Mouse (Mus musculus): ENCODE measurements around the gene Ggt1. TPM values are rescaled to one million over a fixed set of nuclear protein-coding genes. Genes with fewer than 3 reads are reported as not detected.

Gene Ggt1
- 3.1 and 3.8 TPM in 2 replicates for polyA plus RNA-seq (2014; fragmentation: Nextera tagmentation; extraction: Ambion mirVana)

- peak within 1 kb of the TSS; percentile 97 for H3K4me2 ChIP-seq (replicated peaks; ENCODE audit: low read depth, low read length)
- no peak within 1 kb of the TSS for H3K27ac ChIP-seq (ENCODE audit: low read length)
- 58% methylated on average over 10 of the region's 10 CpGs for WGBS
- no peak for ATAC-seq (ENCODE audit: insufficient number of reproducible peaks, insufficient read depth, low FRiP score, low read depth)
- H3K9me3 ChIP-seq (ENCODE audit: control insufficient read depth, low read depth, low read length): no peaks in the 10 kb centered on the region
- H3K4me1 ChIP-seq (ENCODE audit: control insufficient read depth, insufficient read depth, low read length): peaks cover 6% of the 10 kb centered on the region; the same call in 1 of the 2 replicates
- H3K36me3 ChIP-seq (ENCODE audit: control insufficient read depth, insufficient read depth, low read length): no peaks in the 10 kb centered on the region
- H3K9ac ChIP-seq (replicated peaks; ENCODE audit: low read depth, low read length): no peak within 1 kb of the TSS
- H3K4me3 ChIP-seq (ENCODE audit: low read depth, low read length): peak within 1 kb of the TSS; percentile 49
- H3K27me3 ChIP-seq (ENCODE audit: control insufficient read depth, insufficient read depth, low read length): peaks cover 17% of the 10 kb centered on the region; the same call in 1 of the 2 replicates
Observed at GRCm38 (mm10) chr10:75561071-75561654, at the start of gene Ggt1. Ggt1 (plus strand) TSS chr10:75561604.

DNA sequence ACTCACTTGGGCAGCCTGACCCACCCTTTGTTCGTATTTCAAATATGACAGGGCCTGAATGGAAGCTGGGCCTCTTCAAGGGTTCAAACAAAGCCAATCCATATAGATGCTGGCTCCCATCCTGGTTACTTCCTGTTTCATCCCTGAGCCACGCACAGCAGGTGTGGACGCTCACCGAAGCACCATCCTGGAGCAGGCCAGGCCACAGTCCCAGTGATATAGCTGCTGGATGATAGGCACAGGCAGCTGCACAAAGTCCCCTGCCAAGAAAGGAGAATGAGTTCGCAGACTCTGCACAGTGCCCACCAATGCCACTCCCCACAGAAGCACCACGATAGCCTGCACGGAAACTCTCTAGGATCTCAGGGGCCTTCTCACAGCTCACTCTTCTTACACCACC is 49.5 kb upstream of the Ggt1 start:
- WGBS: 92% methylated on average over 7 of the region's 7 CpGs
- H3K4me3 ChIP-seq (ENCODE audit: low read depth, low read length): no peak overlapping the region
- no peak overlapping the region for H3K9ac ChIP-seq (replicated peaks; ENCODE audit: low read depth, low read length)
- peaks cover 12% of the 10 kb centered on the region for H3K4me1 ChIP-seq (ENCODE audit: control insufficient read depth, insufficient read depth, low read length)
- ATAC-seq (ENCODE audit: insufficient number of reproducible peaks, insufficient read depth, low FRiP score, low read depth): no peak
- no peak overlapping the region for H3K27ac ChIP-seq (ENCODE audit: low read length)
- no peaks in the 10 kb centered on the region for H3K9me3 ChIP-seq (ENCODE audit: control insufficient read depth, low read depth, low read length)
- no peaks in the 10 kb centered on the region for H3K27me3 ChIP-seq (ENCODE audit: control insufficient read depth, insufficient read depth, low read length)
- H3K4me2 ChIP-seq (replicated peaks; ENCODE audit: low read depth, low read length): no peak overlapping the region
- peaks cover 32% of the 10 kb centered on the region for H3K36me3 ChIP-seq (ENCODE audit: control insufficient read depth, insufficient read depth, low read length)

DNA sequence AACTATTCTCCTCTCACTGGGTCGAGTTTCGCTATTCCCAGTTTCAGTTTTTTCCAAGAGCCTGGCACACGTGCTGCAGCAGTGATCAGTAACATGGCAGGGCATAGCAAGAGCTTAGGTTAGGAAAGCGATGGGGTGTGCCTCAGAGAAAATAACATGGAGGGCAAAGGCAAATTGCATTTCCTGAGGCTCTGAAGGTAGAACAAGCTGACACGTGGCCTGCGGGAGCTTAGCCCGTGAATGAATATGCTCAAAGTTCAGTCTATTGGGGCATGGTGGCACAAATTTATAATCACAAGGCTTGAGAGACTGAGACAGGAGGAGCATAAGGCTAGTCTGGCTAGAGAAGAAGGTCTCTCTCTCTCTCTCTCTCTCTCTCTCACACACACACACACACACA is 48.6 kb upstream of the Ggt1 start:
- Histone ChIP-seq H3K36me3 (ENCODE audit: control insufficient read depth, insufficient read depth, low read length) (peaks cover 28% of the 10 kb centered on the region), H3K4me2 (replicated peaks; ENCODE audit: low read depth, low read length) (no peak overlapping the region), H3K9ac (replicated peaks; ENCODE audit: low read depth, low read length) (no peak overlapping the region), H3K9me3 (ENCODE audit: control insufficient read depth, low read depth, low read length) (no peaks in the 10 kb centered on the region), H3K4me1 (ENCODE audit: control insufficient read depth, insufficient read depth, low read length) (peaks cover 12% of the 10 kb centered on the region), H3K4me3 (ENCODE audit: low read depth, low read length) (no peak overlapping the region), H3K27ac (ENCODE audit: low read length) (no peak overlapping the region), H3K27me3 (ENCODE audit: control insufficient read depth, insufficient read depth, low read length) (no peaks in the 10 kb centered on the region)
- no peak for ATAC-seq (ENCODE audit: insufficient number of reproducible peaks, insufficient read depth, low FRiP score, low read depth)
- 89% methylated on average over 7 of the region's 7 CpGs for WGBS

- Histone ChIP-seq H3K4me2 (replicated peaks; ENCODE audit: low read depth, low read length) (no peak overlapping the region), H3K36me3 (ENCODE audit: control insufficient read depth, insufficient read depth, low read length) (peaks cover 23% of the 10 kb centered on the region), H3K9ac (replicated peaks; ENCODE audit: low read depth, low read length) (no peak overlapping the region), H3K9me3 (ENCODE audit: control insufficient read depth, low read depth, low read length) (no peaks in the 10 kb centered on the region), H3K27ac (ENCODE audit: low read length) (no peak overlapping the region), H3K4me3 (ENCODE audit: low read depth, low read length) (no peak overlapping the region), H3K27me3 (ENCODE audit: control insufficient read depth, insufficient read depth, low read length) (no peaks in the 10 kb centered on the region), H3K4me1 (ENCODE audit: control insufficient read depth, insufficient read depth, low read length) (peaks cover 12% of the 10 kb centered on the region)
- WGBS: 88% methylated on average over 8 of the region's 8 CpGs
- no peak for ATAC-seq (ENCODE audit: insufficient number of reproducible peaks, insufficient read depth, low FRiP score, low read depth)
Observed at GRCm38 (mm10) chr10:75513306-75514067, 47.9 kb upstream of the Ggt1 start.

- no peaks in the 10 kb centered on the region for H3K9me3 ChIP-seq (ENCODE audit: control insufficient read depth, low read depth, low read length)
- H3K4me3 ChIP-seq (ENCODE audit: low read depth, low read length): no peak overlapping the region
- 79% methylated on average over 7 of the region's 7 CpGs for WGBS
- no peak overlapping the region for H3K9ac ChIP-seq (replicated peaks; ENCODE audit: low read depth, low read length)
- H3K4me1 ChIP-seq (ENCODE audit: control insufficient read depth, insufficient read depth, low read length): peaks cover 18% of the 10 kb centered on the region
- H3K4me2 ChIP-seq (replicated peaks; ENCODE audit: low read depth, low read length): no peak overlapping the region
- H3K36me3 ChIP-seq (ENCODE audit: control insufficient read depth, insufficient read depth, low read length): peaks cover 16% of the 10 kb centered on the region
- no peaks in the 10 kb centered on the region for H3K27me3 ChIP-seq (ENCODE audit: control insufficient read depth, insufficient read depth, low read length)
- no peak overlapping the region for H3K27ac ChIP-seq (ENCODE audit: low read length)
- ATAC-seq (ENCODE audit: insufficient number of reproducible peaks, insufficient read depth, low FRiP score, low read depth): no peak
Observed at GRCm38 (mm10) chr10:75514361-75514760, 47.0 kb upstream of the Ggt1 start.

DNA sequence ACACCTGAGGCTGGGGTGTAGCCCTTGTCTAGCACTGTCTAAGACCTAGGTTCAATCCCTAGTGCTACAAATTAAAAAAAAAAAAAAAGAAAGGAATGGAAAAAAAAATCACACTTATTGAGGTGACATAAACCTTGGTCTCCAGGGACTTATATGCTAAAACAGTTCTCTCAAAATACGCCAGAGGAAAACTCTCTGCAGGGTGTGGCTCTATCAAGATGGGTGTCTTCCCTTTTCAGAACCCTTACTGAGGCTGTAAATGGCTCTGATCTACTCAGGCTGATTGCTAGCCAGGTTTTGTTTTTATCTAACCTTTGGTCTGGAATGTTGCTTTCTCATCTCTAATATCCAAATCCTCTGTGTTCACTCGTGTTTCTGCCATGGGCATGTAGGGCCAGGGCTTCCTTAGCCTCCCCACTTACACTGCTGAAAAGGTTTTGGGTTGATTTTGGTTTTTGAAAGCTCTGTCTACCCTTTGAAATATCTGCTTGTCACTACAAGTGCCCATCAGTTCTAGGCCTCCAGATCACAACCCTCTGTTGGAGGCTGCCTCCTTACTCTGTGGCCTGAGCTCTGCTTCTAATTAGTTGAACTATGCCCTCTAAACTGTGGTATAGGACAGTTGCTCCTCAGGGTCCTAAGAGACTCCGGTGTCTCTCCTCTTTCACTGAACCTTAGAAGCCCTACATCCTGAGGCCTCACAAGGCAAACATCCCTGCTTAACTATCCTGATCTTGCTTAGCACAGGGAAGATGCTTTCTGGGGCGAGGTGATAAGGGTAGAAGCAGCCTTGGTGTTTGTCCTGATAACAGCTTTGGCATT is 46.0 kb upstream of the Ggt1 start:
- H3K4me2 ChIP-seq (replicated peaks; ENCODE audit: low read depth, low read length): peak overlapping the region; percentile 67; the same call in 1 of the 2 replicates
- no peak for ATAC-seq (ENCODE audit: insufficient number of reproducible peaks, insufficient read depth, low FRiP score, low read depth)
- no peak overlapping the region for H3K9ac ChIP-seq (replicated peaks; ENCODE audit: low read depth, low read length)
- peaks cover 17% of the 10 kb centered on the region for H3K36me3 ChIP-seq (ENCODE audit: control insufficient read depth, insufficient read depth, low read length)
- H3K4me3 ChIP-seq (ENCODE audit: low read depth, low read length): no peak overlapping the region
- H3K4me1 ChIP-seq (ENCODE audit: control insufficient read depth, insufficient read depth, low read length): peaks cover 18% of the 10 kb centered on the region
- H3K27ac ChIP-seq (ENCODE audit: low read length): no peak overlapping the region
- WGBS: 77% methylated on average over 4 of the region's 4 CpGs
- no peaks in the 10 kb centered on the region for H3K9me3 ChIP-seq (ENCODE audit: control insufficient read depth, low read depth, low read length)
- no peaks in the 10 kb centered on the region for H3K27me3 ChIP-seq (ENCODE audit: control insufficient read depth, insufficient read depth, low read length)

- Histone ChIP-seq H3K4me2 (replicated peaks; ENCODE audit: low read depth, low read length) (peak overlapping the region; percentile 67), H3K9ac (replicated peaks; ENCODE audit: low read depth, low read length) (peak overlapping the region; percentile 91), H3K9me3 (ENCODE audit: control insufficient read depth, low read depth, low read length) (no peaks in the 10 kb centered on the region), H3K4me1 (ENCODE audit: control insufficient read depth, insufficient read depth, low read length) (peaks cover 18% of the 10 kb centered on the region), H3K4me3 (ENCODE audit: low read depth, low read length) (peak overlapping the region; percentile 62), H3K36me3 (ENCODE audit: control insufficient read depth, insufficient read depth, low read length) (peaks cover 24% of the 10 kb centered on the region), H3K27ac (ENCODE audit: low read length) (peak overlapping the region; percentile 94; the same call in 1 of the 2 replicates), H3K27me3 (ENCODE audit: control insufficient read depth, insufficient read depth, low read length) (no peaks in the 10 kb centered on the region)
- WGBS: 23% methylated on average over 8 of the region's 8 CpGs
- ATAC-seq (ENCODE audit: insufficient number of reproducible peaks, insufficient read depth, low FRiP score, low read depth): no peak
Observed at GRCm38 (mm10) chr10:75516038-75516723, 45.2 kb upstream of the Ggt1 start.

- Histone ChIP-seq H3K4me1 (ENCODE audit: control insufficient read depth, insufficient read depth, low read length) (peaks cover 18% of the 10 kb centered on the region), H3K36me3 (ENCODE audit: control insufficient read depth, insufficient read depth, low read length) (peaks cover 26% of the 10 kb centered on the region), H3K27me3 (ENCODE audit: control insufficient read depth, insufficient read depth, low read length) (no peaks in the 10 kb centered on the region), H3K9ac (replicated peaks; ENCODE audit: low read depth, low read length) (peak overlapping the region; percentile 91), H3K9me3 (ENCODE audit: control insufficient read depth, low read depth, low read length) (no peaks in the 10 kb centered on the region), H3K27ac (ENCODE audit: low read length) (peak overlapping the region; percentile 94; the same call in 1 of the 2 replicates), H3K4me2 (replicated peaks; ENCODE audit: low read depth, low read length) (peak overlapping the region; percentile 67), H3K4me3 (ENCODE audit: low read depth, low read length) (peak overlapping the region; percentile 62)
- ATAC-seq (ENCODE audit: insufficient number of reproducible peaks, insufficient read depth, low FRiP score, low read depth): no peak; the same call in 1 of the 2 replicates
- under 1% methylated on average over 12 of the region's 12 CpGs for WGBS
Observed at GRCm38 (mm10) chr10:75516724-75517072, 44.7 kb upstream of the Ggt1 start.
